Mouse (Mus musculus): Measurements from ENCODE around the gene Hoxb6.

The Hoxb6 gene

GRCm38 (mm10) chr11:96291681-96292564 lies at the start of gene Hoxb6:
Gene Hoxb6 (plus strand): TSS chr11:96292476.
- no peak for DNase-seq (ENCODE audit: low read depth, low spot score)

GRCm38 (mm10) chr11:96250901-96251300 lies 41.4 kb upstream of the Hoxb6 start:
- DNase-seq (ENCODE audit: low read depth, low spot score) = no peak

DNA sequence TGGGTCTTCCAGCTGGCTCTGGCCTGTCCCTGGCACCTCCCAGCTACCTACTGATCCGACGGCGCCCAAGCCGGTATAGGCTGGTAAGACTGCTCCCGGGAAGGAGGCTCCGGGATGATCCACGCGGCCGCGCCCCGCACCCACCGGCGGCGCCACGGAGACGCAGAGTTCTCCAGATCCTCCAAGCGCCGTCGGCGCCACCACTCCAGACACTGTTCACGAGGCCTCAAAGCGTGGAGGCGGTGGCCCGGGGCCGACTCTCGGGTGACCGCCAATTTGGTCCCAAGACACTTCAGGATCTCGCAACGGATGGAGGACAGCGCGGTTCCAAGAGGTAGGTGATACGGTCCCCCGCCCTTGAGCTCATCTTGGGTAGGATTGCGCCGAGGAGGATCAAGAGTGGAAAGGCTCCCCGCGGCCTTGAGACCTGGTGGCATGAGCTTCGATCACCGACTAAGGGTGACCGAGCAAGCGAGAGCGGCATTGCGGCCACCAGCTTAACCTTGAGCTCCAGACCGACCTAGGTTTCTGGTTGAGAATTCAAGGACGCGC lies 40.7 kb upstream of the Hoxb6 start:
- DNase-seq (ENCODE audit: low read depth, low spot score) = no peak

- DNase-seq (ENCODE audit: low read depth, low spot score) = no peak
Measured at GRCm38 (mm10) chr11:96252541-96253120, 39.6 kb upstream of the Hoxb6 start.

DNA sequence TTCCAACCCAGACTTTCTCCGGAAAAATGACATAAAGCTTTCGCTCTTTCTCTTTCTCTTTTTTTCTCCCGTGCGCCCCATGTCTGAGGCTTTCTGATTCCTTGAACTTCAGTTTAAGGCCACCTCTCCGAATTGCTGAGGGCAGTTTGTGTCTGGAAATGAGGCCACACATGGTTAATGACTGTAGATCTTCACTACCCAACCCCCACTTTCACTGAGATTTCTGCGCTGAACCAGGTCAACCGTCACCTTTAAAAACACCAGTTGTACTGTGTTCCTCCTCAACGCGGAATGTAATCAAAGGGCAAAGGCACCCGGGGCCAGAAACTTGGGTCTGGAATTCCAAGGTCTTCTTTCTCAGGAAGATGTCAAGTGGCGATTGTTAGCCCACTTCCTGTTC lies 38.1 kb upstream of the Hoxb6 start:
- DNase-seq (ENCODE audit: low read depth, low spot score) = no peak

- DNase-seq (ENCODE audit: low read depth, low spot score) = no peak
Measured at GRCm38 (mm10) chr11:96255111-96255995, 36.9 kb upstream of the Hoxb6 start.

DNA sequence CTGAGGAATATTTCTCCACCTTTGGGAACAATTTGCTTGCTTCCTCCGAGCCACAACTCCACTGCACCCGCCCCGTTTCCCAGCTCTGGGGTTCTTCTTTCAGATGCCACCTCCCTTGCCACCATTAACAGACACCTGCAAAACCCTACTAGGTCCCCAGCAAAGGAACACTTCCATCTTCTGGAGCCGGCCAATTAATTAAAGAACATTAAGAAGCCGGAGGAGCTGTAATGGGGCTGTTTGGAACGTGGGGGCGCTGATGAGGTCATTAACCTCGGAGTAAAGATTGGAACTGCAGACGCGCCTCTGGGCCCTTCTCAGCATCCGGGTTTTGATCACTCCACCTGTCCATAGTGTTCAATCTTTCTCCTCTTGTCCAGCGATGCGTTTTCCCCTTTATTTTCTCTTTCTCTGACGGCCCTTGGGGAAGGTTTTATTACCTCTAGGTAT lies 36.3 kb upstream of the Hoxb6 start:
- DNase-seq (ENCODE audit: low read depth, low spot score) = no peak

- DNase-seq (ENCODE audit: low read depth, low spot score) = no peak
Measured at GRCm38 (mm10) chr11:96257141-96257540, 35.1 kb upstream of the Hoxb6 start.

DNA sequence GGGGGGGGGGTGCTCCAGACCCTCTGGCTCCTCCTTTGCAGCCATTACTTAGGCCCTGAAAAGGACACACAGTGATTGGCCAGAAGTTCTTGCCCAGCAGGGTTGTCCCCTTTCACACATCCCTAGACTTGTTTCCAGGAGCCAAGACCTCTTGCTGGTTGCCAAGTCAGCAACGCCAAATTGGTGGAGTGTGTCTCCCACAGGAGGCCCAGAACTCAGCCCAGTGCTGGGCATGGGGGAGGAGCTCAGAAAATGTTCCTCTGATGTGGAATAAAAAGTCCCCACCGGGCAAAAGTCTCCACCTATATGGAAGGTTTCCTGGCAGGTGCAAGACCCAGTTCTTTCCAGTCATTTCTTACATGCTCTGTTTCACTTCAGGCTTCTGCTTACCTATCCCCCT lies 33.2 kb upstream of the Hoxb6 start:
- no peak for DNase-seq (ENCODE audit: low read depth, low spot score)

DNA sequence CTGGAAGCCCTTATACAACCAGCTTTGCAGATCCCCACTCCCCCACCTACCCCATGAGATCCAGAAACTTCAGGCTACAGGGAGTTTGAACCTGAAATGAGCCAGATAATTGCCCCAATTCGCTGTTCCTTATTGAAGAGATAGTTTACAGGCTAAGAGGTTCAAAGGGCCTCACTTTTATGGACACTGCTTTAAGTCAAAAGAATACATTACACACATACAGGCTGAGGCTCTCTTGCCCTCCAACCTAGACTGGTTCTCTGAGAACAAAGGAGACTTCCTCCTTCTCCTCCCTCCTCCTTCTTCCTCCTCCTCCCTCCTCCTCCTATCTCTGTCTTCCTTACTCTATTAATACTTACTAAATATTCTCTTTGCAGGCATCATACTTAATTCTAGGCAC lies 32.8 kb upstream of the Hoxb6 start:
- no peak for DNase-seq (ENCODE audit: low read depth, low spot score)

- DNase-seq (ENCODE audit: low read depth, low spot score) = no peak
Measured at GRCm38 (mm10) chr11:96260310-96260970, 31.8 kb upstream of the Hoxb6 start.

- DNase-seq (ENCODE audit: low read depth, low spot score) = no peak
Measured at GRCm38 (mm10) chr11:96261323-96261890, 30.9 kb upstream of the Hoxb6 start.

DNA sequence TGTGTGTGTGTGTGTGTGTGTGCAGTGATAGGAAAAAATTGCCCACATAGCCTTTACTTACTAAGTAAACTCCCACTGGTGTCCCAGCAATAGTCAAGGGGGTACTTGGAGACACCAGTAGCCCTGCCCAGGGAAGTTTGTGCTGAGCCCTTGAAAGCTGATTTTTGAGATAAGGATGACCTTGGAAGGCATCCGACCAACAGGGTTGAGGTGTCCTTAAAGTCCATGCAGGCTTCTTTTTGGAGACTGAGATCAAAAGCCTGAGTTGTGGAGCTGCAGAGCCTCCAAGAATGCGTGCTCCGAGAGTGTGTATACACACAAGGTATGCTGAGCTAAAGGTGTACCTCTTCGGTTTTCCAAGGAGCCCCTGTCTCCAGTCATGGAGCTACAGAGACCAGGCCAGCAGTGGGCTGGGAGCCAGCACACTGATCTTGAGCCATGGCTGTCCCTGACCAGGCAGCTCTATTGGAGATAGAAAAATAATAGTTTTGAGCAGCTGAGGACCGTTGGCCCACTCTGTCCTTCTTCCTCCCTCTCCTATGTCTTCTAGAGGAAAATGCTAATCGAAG lies 29.9 kb upstream of the Hoxb6 start:
- no peak for DNase-seq (ENCODE audit: low read depth, low spot score)

GRCm38 (mm10) chr11:96263636-96264389 lies 28.5 kb upstream of the Hoxb6 start:
- DNase-seq (ENCODE audit: low read depth, low spot score) = no peak

GRCm38 (mm10) chr11:96264390-96265020 lies 27.8 kb upstream of the Hoxb6 start:
- no peak for DNase-seq (ENCODE audit: low read depth, low spot score)

DNA sequence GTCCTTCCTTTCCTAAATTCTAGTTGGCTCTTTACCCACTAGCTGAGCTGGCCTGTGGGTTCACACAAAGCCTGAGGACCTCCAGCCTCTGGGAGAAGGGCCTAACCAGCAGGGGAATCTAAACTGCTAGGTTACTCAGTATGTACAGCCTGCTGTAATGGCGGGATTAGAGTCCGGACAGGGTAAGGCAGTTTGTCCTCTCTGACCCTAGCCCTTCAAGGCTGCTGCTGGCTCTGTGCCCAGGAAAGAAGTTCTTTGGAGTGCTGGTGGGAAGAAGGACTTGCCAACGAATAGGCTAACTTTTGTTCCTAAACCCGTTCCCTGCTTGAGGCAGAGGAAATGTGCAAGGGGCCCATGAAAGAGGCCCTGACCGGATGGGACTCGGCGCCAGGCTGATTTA lies 26.3 kb upstream of the Hoxb6 start:
- no peak for DNase-seq (ENCODE audit: low read depth, low spot score)

DNA sequence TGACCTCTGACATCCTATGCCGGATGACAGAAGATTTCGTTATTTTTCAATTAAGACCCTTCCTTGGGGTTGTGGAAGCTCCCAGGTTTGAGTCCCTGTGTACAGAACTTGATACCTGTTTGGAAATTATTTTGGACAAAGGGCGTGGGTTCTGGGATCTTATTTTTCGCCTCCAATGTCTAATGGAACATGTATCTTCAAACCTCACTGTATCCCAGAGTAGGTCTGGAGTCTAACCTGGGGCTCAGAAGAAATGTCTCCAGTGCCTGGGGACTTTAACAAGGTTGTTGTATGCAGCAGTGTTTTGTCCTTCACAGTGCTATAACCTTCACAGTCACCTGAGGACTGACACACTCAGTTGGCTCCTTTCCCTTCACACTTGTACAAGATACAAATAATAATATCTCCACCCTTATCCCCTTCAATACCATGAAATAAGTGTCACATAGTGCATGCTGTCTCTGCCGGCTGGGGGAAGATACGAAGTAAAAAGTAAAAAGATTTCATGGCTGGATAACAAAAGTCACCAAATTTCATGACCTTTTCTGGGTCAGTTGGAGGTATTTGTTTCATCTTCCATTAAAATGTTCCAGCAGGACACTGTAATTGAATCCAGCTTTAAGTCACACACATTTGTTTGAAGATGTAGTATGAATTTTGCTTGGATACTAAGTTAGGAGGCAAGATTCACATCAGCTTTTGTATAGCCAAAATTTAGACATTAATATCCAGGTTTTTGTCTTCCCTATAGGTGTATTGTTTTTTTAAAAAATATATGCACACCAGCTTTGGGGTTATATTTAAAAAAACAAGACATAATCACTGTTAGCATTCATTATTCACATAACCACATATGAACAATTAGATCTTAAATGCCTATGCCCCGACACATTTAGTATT lies 25.0 kb upstream of the Hoxb6 start:
- DNase-seq (ENCODE audit: low read depth, low spot score) = no peak

GRCm38 (mm10) chr11:96268031-96268745 lies 24.1 kb upstream of the Hoxb6 start:
- no peak for DNase-seq (ENCODE audit: low read depth, low spot score)
